Mouse (Mus musculus) MEL (cell line): ENCODE measurements around the gene Dclk1. TPM values are rescaled to one million over a fixed set of nuclear protein-coding genes. Genes with fewer than 3 reads are reported as not detected.
A peak's percentile ranks its signal among the peaks of the same experiment; 100 is the strongest.

ENCODE experiments used
- DNase-seq: peaks from one replicate; pipeline ENCODE4 v3.0.0; 2011; ENCODE audit warnings: low read depth, low spot score
- H3K27ac ChIP-seq: 2 replicates; pipeline ENCODE4 v1.5.1; 2012; ENCODE audit warnings: low read depth, mild to moderate bottlenecking, control low read depth, low read length, moderate library complexity; ENCODE audit not compliant: control insufficient read depth
- H3K27me3 ChIP-seq, 2 experiments: fragments of 150-350 bp in 1 of 2; sonication (generic) in 1 of 2; 2 replicates each; pipeline ENCODE4 v1.6.1; 2012; ENCODE audit warnings: low read length in 2 of 2, mild to moderate bottlenecking in 2 of 2, improper control_type of control experiment in 1 of 2, moderate library complexity in 1 of 2; ENCODE audit not compliant: insufficient read depth in 2 of 2, control insufficient read depth in 1 of 2
- H3K36me3 ChIP-seq, 2 experiments: 2 replicates each; pipeline ENCODE4 v1.6.1; 2012 to 2014; ENCODE audit warnings: low read length in 2 of 2, improper control_type of control experiment in 1 of 2, inconsistent platforms in 1 of 2, mild to moderate bottlenecking in 1 of 2; ENCODE audit not compliant: insufficient read depth in 2 of 2, control insufficient read depth in 1 of 2
- H3K4me1 ChIP-seq, 2 experiments: fragments of 150-350 bp in 1 of 2; sonication (generic) in 1 of 2; 2 replicates each; pipeline ENCODE4 v1.6.1; 2012; ENCODE audit warnings: low read length in 2 of 2, improper control_type of control experiment in 1 of 2, mild to moderate bottlenecking in 1 of 2; ENCODE audit not compliant: insufficient read depth in 2 of 2, control insufficient read depth in 1 of 2
- H3K4me3 ChIP-seq, 2 experiments: fragments of 150-350 bp in 1 of 2; sonication (generic) in 1 of 2; 2 replicates each; pipeline ENCODE4 v1.5.1; 2012; ENCODE audit warnings: low read depth in 2 of 2, low read length in 2 of 2, mild to moderate bottlenecking in 2 of 2, moderate library complexity in 2 of 2, control low read depth in 1 of 2, improper control_type of control experiment in 1 of 2; ENCODE audit not compliant: control insufficient read depth in 1 of 2, insufficient read depth in 1 of 2
- H3K79me2 ChIP-seq: 2 replicates; pipeline ENCODE4 v1.6.1; 2012; ENCODE audit warnings: mild to moderate bottlenecking, low read length, moderate library complexity; ENCODE audit not compliant: control insufficient read depth, poor library complexity, insufficient read depth
- H3K9ac ChIP-seq: 2 replicates; pipeline ENCODE4 v1.6.1; 2012; ENCODE audit warnings: low read depth, mild to moderate bottlenecking, control low read depth, low read length, moderate library complexity; ENCODE audit not compliant: control insufficient read depth, poor library complexity, severe bottlenecking
- H3K9me3 ChIP-seq: fragments of 150-350 bp; sonication (generic); replicated peaks from 2 replicates; pipeline ENCODE4 v1.6.1; 2012; ENCODE audit warnings: mild to moderate bottlenecking, low read length, improper control_type of control experiment, moderate library complexity; ENCODE audit not compliant: insufficient read depth
- CTCF ChIP-seq, 3 experiments: IDR thresholded peaks in 2 of 3; conservative IDR thresholded peaks in 1 of 3; 2 replicates each; pipeline ENCODE4 v1.5.1; 2011 to 2012; ENCODE audit warnings: low read length in 3 of 3, low read depth in 2 of 3, mild to moderate bottlenecking in 2 of 3, improper control_type of control experiment in 1 of 3, inconsistent platforms in 1 of 3, mixed read lengths in 1 of 3, moderate library complexity in 1 of 3; ENCODE audit not compliant: control insufficient read depth in 1 of 3, insufficient read depth in 1 of 3, poor library complexity in 1 of 3, severe bottlenecking in 1 of 3
- E2F4 ChIP-seq: IDR thresholded peaks from 2 replicates; pipeline ENCODE4 v1.6.1; 2011; ENCODE audit warnings: low read depth, low read length, improper control_type of control experiment, borderline replicate concordance
- ETS1 ChIP-seq: IDR thresholded peaks from 2 replicates; pipeline ENCODE4 v1.6.1; 2012; ENCODE audit warnings: low read depth, mild to moderate bottlenecking, inconsistent platforms, low read length, improper control_type of control experiment, moderate library complexity
- MAX ChIP-seq: IDR thresholded peaks from 2 replicates; pipeline ENCODE4 v1.6.1; 2011; ENCODE audit warnings: low read length, improper control_type of control experiment
- MAZ ChIP-seq: IDR thresholded peaks from 2 replicates; pipeline ENCODE4 v1.6.1; 2012; ENCODE audit warnings: low read depth, mild to moderate bottlenecking, inconsistent platforms, low read length, improper control_type of control experiment
- MXI1 ChIP-seq: IDR thresholded peaks from 2 replicates; pipeline ENCODE4 v1.6.1; 2011; ENCODE audit warnings: mild to moderate bottlenecking, low read depth, low read length, improper control_type of control experiment
- MYB ChIP-seq: IDR thresholded peaks from 2 replicates; pipeline ENCODE4 v1.6.1; 2011; ENCODE audit warnings: mild to moderate bottlenecking, low read depth, low read length, improper control_type of control experiment
- POLR2AphosphoS2 ChIP-seq: IDR thresholded peaks from 2 replicates; pipeline ENCODE4 v1.6.1; 2011; ENCODE audit warnings: low read length, improper control_type of control experiment
- POLR2AphosphoS5 ChIP-seq: IDR thresholded peaks from 2 replicates; pipeline ENCODE4 v1.6.1; 2012; ENCODE audit warnings: low read depth, borderline replicate concordance, mild to moderate bottlenecking, inconsistent platforms, low read length, moderate library complexity, mixed read lengths
- RCOR1 ChIP-seq: IDR thresholded peaks from 2 replicates; pipeline ENCODE4 v1.6.1; 2012; ENCODE audit warnings: low read depth, mild to moderate bottlenecking, inconsistent platforms, low read length, improper control_type of control experiment
- SMC3 ChIP-seq: IDR thresholded peaks from 2 replicates; pipeline ENCODE4 v1.6.1; 2011; ENCODE audit warnings: low read depth, low read length, improper control_type of control experiment
- TAL1 ChIP-seq: IDR thresholded peaks from 2 replicates; pipeline ENCODE4 v1.6.1; 2012; ENCODE audit warnings: mild to moderate bottlenecking, inconsistent platforms, low read length, moderate library complexity, mixed read lengths
- TCF12 ChIP-seq: IDR thresholded peaks from 2 replicates; pipeline ENCODE4 v1.6.1; 2014; ENCODE audit warnings: low read depth, mild to moderate bottlenecking, inconsistent platforms, low read length, improper control_type of control experiment, moderate library complexity
- UBTF ChIP-seq: IDR thresholded peaks from 2 replicates; pipeline ENCODE4 v1.6.1; 2012; ENCODE audit warnings: low read depth, mild to moderate bottlenecking, inconsistent platforms, low read length, improper control_type of control experiment, moderate library complexity, borderline replicate concordance; ENCODE audit not compliant: insufficient read depth
- USF2 ChIP-seq, 2 experiments: IDR thresholded peaks; 2 replicates each; pipeline ENCODE4 v1.6.1; 2011 to 2012; ENCODE audit warnings: improper control_type of control experiment in 2 of 2, low read length in 2 of 2, borderline replicate concordance in 1 of 2, inconsistent platforms in 1 of 2, low read depth in 1 of 2, mild to moderate bottlenecking in 1 of 2; ENCODE audit not compliant: insufficient read depth in 1 of 2
- ZKSCAN1 ChIP-seq: IDR thresholded peaks from 2 replicates; pipeline ENCODE4 v1.6.1; 2012; ENCODE audit warnings: low read depth, mild to moderate bottlenecking, inconsistent platforms, low read length, improper control_type of control experiment, moderate library complexity
- ZNF384 ChIP-seq: IDR thresholded peaks from 2 replicates; pipeline ENCODE4 v1.6.1; 2012; ENCODE audit warnings: low read depth, mild to moderate bottlenecking, inconsistent platforms, low read length, improper control_type of control experiment
- polyA plus RNA-seq, 2 experiments: library from polyadenylated mRNA; stranded (reverse) in 1 of 2; unstranded in 1 of 2; fragments of >175 nt in 1 of 2; fragments of >200 nt in 1 of 2; gene quantifications; 2 replicates each; pipeline versions ENCODE4 v1.2.1 to v1.2.4; 2012; ENCODE audit warnings: low replicate concordance in 2 of 2, low read depth in 1 of 2; ENCODE audit not compliant: insufficient read length in 2 of 2, insufficient read depth in 1 of 2, missing spikeins in 1 of 2
- total RNA-seq: library from RNA; depleted of rRNA; stranded (reverse); fragments of 300-350 nt; gene quantifications from 2 replicates; pipeline ENCODE4 v1.2.3, GENCODE M21; 2012

The Dclk1 gene
- total and polyA plus RNA-seq, 3 experiments, result not detected

GRCm38 (mm10) chr3:55558570-55558969 is 316.4 kb downstream of the Dclk1 start:
- DNase-seq, result no peak
- Histone ChIP-seq H3K4me1 (no peaks in the 10 kb centered on the region), H3K4me3 (no peak overlapping the region), H3K9ac (no peak overlapping the region), H3K9me3 (no peaks in the 10 kb centered on the region), H3K27me3 (no peaks in the 10 kb centered on the region), H3K79me2 (no peaks in the 10 kb centered on the region), H3K27ac (no peak overlapping the region), H3K36me3 (no peaks in the 10 kb centered on the region)
- TF ChIP-seq TCF12, result no peak
- TF ChIP-seq TAL1, result no peak
- no peak for TF ChIP-seq USF2 (IDR thresholded peaks at IDR 0.05; ENCODE audit: borderline replicate concordance in 1 of 2, insufficient read depth in 1 of 2, low read depth in 1 of 2, low read length in 2 of 2)
- no peak for TF ChIP-seq MAZ
- TF ChIP-seq ETS1, result no peak
- TF ChIP-seq MYB, result no peak
- no peak for TF ChIP-seq ZKSCAN1
- TF ChIP-seq ZNF384, result no peak
- TF ChIP-seq SMC3, result no peak
- no peak for TF ChIP-seq UBTF
- TF ChIP-seq RCOR1, result no peak
- TF ChIP-seq POLR2AphosphoS5, result no peak
- no peak for TF ChIP-seq POLR2AphosphoS2
- TF ChIP-seq MXI1, result no peak

DNA sequence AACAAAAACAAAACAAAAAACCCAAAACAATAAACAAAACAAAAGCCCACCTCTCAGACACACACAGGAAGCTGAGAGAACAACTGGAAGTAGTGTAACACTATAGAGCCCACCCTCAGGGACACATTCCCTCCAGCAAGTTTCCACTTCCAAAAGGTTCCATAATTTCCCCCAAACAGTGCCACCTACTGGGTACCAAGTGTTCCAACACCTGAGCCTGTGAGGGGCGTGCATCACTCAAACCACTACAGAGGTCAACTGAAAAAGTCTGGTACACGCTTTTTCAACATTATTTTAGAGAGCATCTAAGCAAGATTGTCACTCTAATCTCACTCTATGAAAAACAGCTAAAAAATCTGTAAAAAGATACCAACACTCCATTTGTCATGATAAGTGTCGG is 325.3 kb downstream of the Dclk1 start:
- no peak for DNase-seq
- Histone ChIP-seq H3K4me3 (no peak overlapping the region), H3K27me3 (no peaks in the 10 kb centered on the region), H3K27ac (no peak overlapping the region), H3K9ac (no peak overlapping the region), H3K79me2 (no peaks in the 10 kb centered on the region), H3K9me3 (no peaks in the 10 kb centered on the region), H3K36me3 (no peaks in the 10 kb centered on the region), H3K4me1 (no peaks in the 10 kb centered on the region)
- TF ChIP-seq TCF12 (no peak), CTCF (IDR thresholded peaks at IDR 0.05 in 2 of 3, conservative IDR thresholded peaks at IDR 0.05 in 1 of 3; ENCODE audit: control insufficient read depth in 1 of 3, insufficient read depth in 1 of 3, low read depth in 2 of 3, low read length in 3 of 3, poor library complexity in 1 of 3, severe bottlenecking in 1 of 3) (peak in 1 of 3 experiments; percentile 11; a peak in 1 of 6 replicates), E2F4 (no peak), MAX (no peak)
